Mouse (Mus musculus) heart, postnatal 0 days (tissue): ENCODE measurements around the gene Rrnad1. TPM values are rescaled to one million over a fixed set of nuclear protein-coding genes. Genes with fewer than 3 reads are reported as not detected.
"Not testable (repeated sequence)": the region's sequence is repeated elsewhere in the genome, so short reads cannot be mapped to it uniquely, and the experiment has no call there.

Experiments used
- ATAC-seq: fragments of 200-750 bp; cut with Nextera tagmentation; 2 replicates; pipeline ENCODE4 v1.8.0; 2017; ENCODE audit warnings: low read depth, moderate number of reproducible peaks, moderate library complexity; ENCODE audit not compliant: insufficient read depth
- DNase-seq: peaks from one replicate; pipeline ENCODE4 v3.0.0-alpha.2; 2016; ENCODE audit warnings: low spot score
- H3K27ac ChIP-seq: fragments of 300-500 bp; sonication (generic); 2 replicates; pipeline ENCODE4 v1.5.1; 2014; ENCODE audit warnings: low read depth, mild to moderate bottlenecking
- H3K27me3 ChIP-seq: fragments of 300-500 bp; sonication (generic); 2 replicates; pipeline ENCODE4 v1.6.1; 2014; ENCODE audit warnings: low read length, mixed read lengths; ENCODE audit not compliant: control insufficient read depth, insufficient read depth
- H3K36me3 ChIP-seq: fragments of 300-500 bp; sonication (generic); replicated peaks from 2 replicates; pipeline ENCODE4 v1.6.1; 2014; ENCODE audit warnings: low read length, mixed read lengths; ENCODE audit not compliant: control insufficient read depth, insufficient read depth
- H3K4me1 ChIP-seq: fragments of 300-500 bp; sonication (generic); 2 replicates; pipeline ENCODE4 v1.6.1; 2014; ENCODE audit warnings: antibody characterized with exemption; ENCODE audit not compliant: control insufficient read depth, insufficient read depth
- H3K4me2 ChIP-seq: fragments of 300-500 bp; sonication (generic); 2 replicates; pipeline ENCODE4 v1.6.1; 2014; ENCODE audit warnings: low read depth, mild to moderate bottlenecking, low read length, moderate library complexity
- H3K4me3 ChIP-seq: fragments of 300-500 bp; sonication (generic); 2 replicates; pipeline ENCODE4 v1.5.1; 2014; ENCODE audit warnings: low read depth, low read length
- H3K9ac ChIP-seq: fragments of 300-500 bp; sonication (generic); replicated peaks from 2 replicates; pipeline ENCODE4 v1.6.1; 2014; ENCODE audit warnings: low read depth, low read length, mixed read lengths
- H3K9me3 ChIP-seq: fragments of 300-500 bp; sonication (generic); replicated peaks from 2 replicates; pipeline ENCODE4 v1.6.1; 2016; ENCODE audit warnings: low read length; ENCODE audit not compliant: control insufficient read depth
- CTCF ChIP-seq: IDR thresholded peaks from 2 replicates; pipeline ENCODE4 v1.5.1; 2016; ENCODE audit warnings: antibody characterized with exemption, control low read depth, low read depth
- EP300 ChIP-seq: IDR thresholded peaks from 2 replicates; pipeline ENCODE4 v1.6.1; 2016; ENCODE audit warnings: antibody characterized with exemption, low read depth
- WGBS: fragments of 180-500 bp; shearing (Covaris S2); extraction: QIAGEN DNeasy Blood & Tissue Kit; methylation state at CpG from one replicate; pipeline ENCODE4 v1.1.7; 2014; 5-methylcytosine and 5-hydroxymethylcytosine counted together
- polyA plus RNA-seq: library from polyadenylated mRNA; unstranded; fragments of >200 nt; fragmentation: Nextera tagmentation; extraction: Ambion mirVana; gene quantifications from 2 replicates; pipeline ENCODE4 v1.2.1, GENCODE M21; 2015
- total RNA-seq: library from RNA; depleted of rRNA; stranded (reverse); fragments of >200 nt; gene quantifications from 2 replicates; pipeline ENCODE4 v1.2.3, GENCODE M21; 2014; ENCODE audit warnings: low replicate concordance

Rrnad1 gene
- total and polyA plus RNA-seq, 2 experiments from 2014 or later: 8.0 to 56.8 TPM

GRCm38 (mm10) chr3:87899266-87899665 is 31.3 kb downstream of the Rrnad1 start:
- Histone ChIP-seq H3K9ac (no peak overlapping the region), H3K9me3 (no peaks in the 10 kb centered on the region), H3K4me2 (no peak overlapping the region), H3K4me1 (no peaks in the 10 kb centered on the region), H3K27ac (no peak overlapping the region), H3K27me3 (no peaks in the 10 kb centered on the region), H3K4me3 (no peak overlapping the region), H3K36me3 (no peaks in the 10 kb centered on the region)
- no peak for DNase-seq
- WGBS: 53% methylated on average over 3 of the region's 3 CpGs
- TF ChIP-seq CTCF (no peak), EP300 (no peak)
- no peak for ATAC-seq

GRCm38 (mm10) chr3:87893367-87893905 is 37.1 kb downstream of the Rrnad1 start:
- Histone ChIP-seq H3K9ac (no peak overlapping the region), H3K27me3 (no peaks in the 10 kb centered on the region), H3K4me2 (no peak overlapping the region), H3K4me3 (no peak overlapping the region), H3K9me3 (0 out of 2 replicates have a peak, but pooled peaks cover 2% of the 10 kb centered on the region), H3K4me1 (no peaks in the 10 kb centered on the region), H3K27ac (no peak overlapping the region), H3K36me3 (no peaks in the 10 kb centered on the region)
- WGBS: 74% methylated on average over 3 of the region's 3 CpGs
- TF ChIP-seq EP300: no peak
- TF ChIP-seq CTCF: no peak
- DNase-seq (no peak), ATAC-seq (no peak)

- no peak for TF ChIP-seq EP300
- no peak for DNase-seq
- 0 out of 2 replicates have a peak, but pooled peaks cover 2% of the 10 kb centered on the region for H3K9me3 ChIP-seq
- 60% methylated on average over 3 of the region's 3 CpGs for WGBS
- H3K27me3 ChIP-seq: no peaks in the 10 kb centered on the region
- no peaks in the 10 kb centered on the region for H3K36me3 ChIP-seq
- H3K4me1 ChIP-seq: no peaks in the 10 kb centered on the region
- no peak overlapping the region for H3K4me2 ChIP-seq
- no peak overlapping the region for H3K4me3 ChIP-seq
- H3K27ac ChIP-seq: no peak overlapping the region
- no peak overlapping the region for H3K9ac ChIP-seq
- ATAC-seq: no peak
These were observed 39.0 kb downstream of the Rrnad1 start for GRCm38 (mm10) chr3:87891481-87891880.

GRCm38 (mm10) chr3:87887400-87887799 is 43.1 kb downstream of the Rrnad1 start:
- H3K27me3 ChIP-seq, H3K9ac ChIP-seq, H3K4me2 ChIP-seq, DNase-seq, H3K36me3 ChIP-seq, H3K9me3 ChIP-seq, H3K27ac ChIP-seq, ATAC-seq, H3K4me3 ChIP-seq: not testable (repeated sequence)
- H3K4me1 ChIP-seq: peaks cover 18% of the 10 kb centered on the region
- WGBS: 83% methylated on average over 4 of the region's 4 CpGs

GRCm38 (mm10) chr3:87886416-87886815 is 44.1 kb downstream of the Rrnad1 start:
- H3K4me3 ChIP-seq: peak overlapping the region; percentile 90; the same call in 1 of the 2 replicates
- ATAC-seq (no peak), DNase-seq (no peak)
- H3K9ac ChIP-seq: no peak overlapping the region
- whole genome bisulfite sequencing: 82% methylated on average over 6 of the region's 6 CpGs
- H3K27me3 ChIP-seq: no peaks in the 10 kb centered on the region
- H3K27ac ChIP-seq: no peak overlapping the region
- H3K9me3 ChIP-seq: 0 out of 2 replicates have a peak, but pooled peaks cover 2% of the 10 kb centered on the region
- H3K36me3 ChIP-seq: peaks cover 3% of the 10 kb centered on the region; the same call in 1 of the 2 replicates
- TF ChIP-seq EP300 (no peak), CTCF (no peak)
- peaks cover 18% of the 10 kb centered on the region for H3K4me1 ChIP-seq
- H3K4me2 ChIP-seq: peak overlapping the region; percentile 57; the same call in 1 of the 2 replicates

GRCm38 (mm10) chr3:87886004-87886365 is 44.5 kb downstream of the Rrnad1 start:
- no peak overlapping the region for H3K9ac ChIP-seq
- no peaks in the 10 kb centered on the region for H3K27me3 ChIP-seq
- TF ChIP-seq CTCF: no peak
- TF ChIP-seq EP300: no peak
- peak overlapping the region; percentile 57 for H3K4me2 ChIP-seq
- H3K4me3 ChIP-seq: peak overlapping the region; percentile 90
- H3K36me3 ChIP-seq: peaks cover 7% of the 10 kb centered on the region; the same call in 1 of the 2 replicates
- no peak for ATAC-seq
- no peak for DNase-seq
- 0 out of 2 replicates have a peak, but pooled peaks cover 2% of the 10 kb centered on the region for H3K9me3 ChIP-seq
- no peak overlapping the region for H3K27ac ChIP-seq
- H3K4me1 ChIP-seq: peaks cover 18% of the 10 kb centered on the region
- 10% methylated on average over 10 of the region's 10 CpGs for WGBS
